Mouse (Mus musculus) NIH3T3 (cell line): Measurements from ENCODE around the gene Olfr1216.
A peak's percentile ranks its signal among the peaks of the same experiment; 100 is the strongest.

Experiments
- DNase-seq: peaks from one replicate; pipeline ENCODE4 v3.0.0-alpha.2; 2012; ENCODE audit warnings: low read depth

Gene Olfr1216

GRCm38 (mm10) chr2:89018240-89018639 is at the start of gene Olfr1216:
Olfr1216 (minus strand) TSS chr2:89018340.
- no peak for DNase-seq

- no peak for DNase-seq
These were observed 42.9 kb upstream of the Olfr1216 start, which contains the start of gene Olfr1218 for GRCm38 (mm10) chr2:89061087-89061486. Olfr1218 (minus strand) TSS chr2:89061187.

- DNase-seq = no peak
These were observed 13.8 kb upstream of the Olfr1216 start, which contains the start of gene Olfr1217 for GRCm38 (mm10) chr2:89031965-89032364. Olfr1217 (minus strand) TSS chr2:89032065.

DNA sequence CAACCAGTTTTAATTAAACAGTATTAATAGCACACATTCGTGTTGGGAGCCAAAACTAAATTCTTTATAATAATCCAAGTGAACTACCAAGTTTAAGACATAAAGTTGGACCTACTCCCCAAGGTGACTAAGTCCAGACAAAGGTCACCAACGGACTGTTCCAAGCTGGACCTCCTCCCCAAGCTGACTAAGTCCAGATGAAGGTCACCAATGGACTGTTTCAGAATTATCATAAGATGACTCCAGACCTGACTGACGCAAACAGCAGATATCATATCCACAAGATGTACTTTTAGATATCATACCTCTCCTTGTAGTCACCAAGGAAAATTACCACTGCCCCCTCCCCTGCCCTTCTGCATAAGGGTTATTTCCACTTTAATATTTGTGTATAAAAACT is 3.3 kb upstream of the Olfr1216 start:
- DNase-seq = peak; percentile 81

DNA sequence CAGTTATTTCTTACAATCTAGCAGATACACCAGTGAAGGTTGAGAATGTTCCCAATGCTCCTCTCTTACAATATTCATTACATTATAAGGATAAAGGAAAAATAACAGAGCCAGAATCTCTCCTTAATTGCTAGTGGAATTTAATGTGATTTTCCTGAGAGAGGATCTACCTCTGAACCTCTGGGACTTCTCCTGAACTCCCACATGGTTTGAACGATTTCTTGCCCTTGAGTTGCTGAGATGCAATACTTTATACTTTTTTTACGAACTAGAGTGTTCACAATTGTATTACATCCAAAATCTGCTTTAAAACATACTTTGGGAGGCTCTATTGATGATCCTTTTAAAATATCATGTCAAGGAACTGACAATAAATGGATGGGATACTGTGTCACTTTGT is 11.3 kb downstream of the Olfr1216 start, which contains the start of gene Olfr1215:
Gene Olfr1215, minus strand, starts transcription at position 101 of the 400 bp plus-strand sequence.
- DNase-seq = no peak

- no peak for DNase-seq
These were observed 25.6 kb downstream of the Olfr1216 start, which contains the start of gene Olfr1214 for GRCm38 (mm10) chr2:88992553-88992952. Olfr1214 (minus strand) TSS chr2:88992653.

DNA sequence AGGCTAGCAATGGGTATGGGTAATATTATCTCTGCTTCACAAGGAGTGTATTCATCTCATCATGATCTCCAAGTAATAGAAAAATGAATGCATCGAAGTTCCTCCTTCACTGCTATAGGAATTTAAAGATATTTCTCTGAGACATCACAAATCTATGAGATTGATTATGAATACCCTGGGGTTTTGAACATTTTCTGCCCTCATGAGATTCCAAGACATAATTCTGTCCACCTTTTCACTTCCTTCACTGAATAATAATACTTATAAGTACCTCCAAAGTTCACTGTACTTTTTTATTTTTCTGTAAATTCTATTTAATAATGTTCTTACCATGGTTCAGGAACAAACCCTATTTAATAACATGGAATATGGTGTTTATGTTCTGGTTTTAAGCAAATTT is 38.0 kb downstream of the Olfr1216 start, which contains the start of gene Gm13762:
Gene Gm13762, minus strand, starts transcription at position 101 of the 400 bp plus-strand sequence.
- no peak for DNase-seq
